Mouse (Mus musculus) MEL (cell line): ENCODE measurements around the gene Rpa3. TPM values are rescaled to one million over a fixed set of nuclear protein-coding genes. Genes with fewer than 3 reads are reported as not detected.
A peak's percentile ranks its signal among the peaks of the same experiment; 100 is the strongest.

Experiments
- DNase-seq: peaks from one replicate; pipeline ENCODE4 v3.0.0; 2011; ENCODE audit warnings: low read depth, low spot score
- H3K27ac ChIP-seq: 2 replicates; pipeline ENCODE4 v1.5.1; 2012; ENCODE audit warnings: low read depth, mild to moderate bottlenecking, control low read depth, low read length, moderate library complexity; ENCODE audit not compliant: control insufficient read depth
- H3K27me3 ChIP-seq, 2 experiments: fragments of 150-350 bp in 1 of 2; sonication (generic) in 1 of 2; 2 replicates each; pipeline ENCODE4 v1.6.1; 2012; ENCODE audit warnings: low read length in 2 of 2, mild to moderate bottlenecking in 2 of 2, improper control_type of control experiment in 1 of 2, moderate library complexity in 1 of 2; ENCODE audit not compliant: insufficient read depth in 2 of 2, control insufficient read depth in 1 of 2
- H3K36me3 ChIP-seq, 2 experiments: 2 replicates each; pipeline ENCODE4 v1.6.1; 2012 to 2014; ENCODE audit warnings: low read length in 2 of 2, improper control_type of control experiment in 1 of 2, inconsistent platforms in 1 of 2, mild to moderate bottlenecking in 1 of 2; ENCODE audit not compliant: insufficient read depth in 2 of 2, control insufficient read depth in 1 of 2
- H3K4me1 ChIP-seq, 2 experiments: fragments of 150-350 bp in 1 of 2; sonication (generic) in 1 of 2; 2 replicates each; pipeline ENCODE4 v1.6.1; 2012; ENCODE audit warnings: low read length in 2 of 2, improper control_type of control experiment in 1 of 2, mild to moderate bottlenecking in 1 of 2; ENCODE audit not compliant: insufficient read depth in 2 of 2, control insufficient read depth in 1 of 2
- H3K4me3 ChIP-seq, 2 experiments: fragments of 150-350 bp in 1 of 2; sonication (generic) in 1 of 2; 2 replicates each; pipeline ENCODE4 v1.5.1; 2012; ENCODE audit warnings: low read depth in 2 of 2, low read length in 2 of 2, mild to moderate bottlenecking in 2 of 2, moderate library complexity in 2 of 2, control low read depth in 1 of 2, improper control_type of control experiment in 1 of 2; ENCODE audit not compliant: control insufficient read depth in 1 of 2, insufficient read depth in 1 of 2
- H3K79me2 ChIP-seq: 2 replicates; pipeline ENCODE4 v1.6.1; 2012; ENCODE audit warnings: mild to moderate bottlenecking, low read length, moderate library complexity; ENCODE audit not compliant: control insufficient read depth, poor library complexity, insufficient read depth
- H3K9ac ChIP-seq: 2 replicates; pipeline ENCODE4 v1.6.1; 2012; ENCODE audit warnings: low read depth, mild to moderate bottlenecking, control low read depth, low read length, moderate library complexity; ENCODE audit not compliant: control insufficient read depth, poor library complexity, severe bottlenecking
- H3K9me3 ChIP-seq: fragments of 150-350 bp; sonication (generic); replicated peaks from 2 replicates; pipeline ENCODE4 v1.6.1; 2012; ENCODE audit warnings: mild to moderate bottlenecking, low read length, improper control_type of control experiment, moderate library complexity; ENCODE audit not compliant: insufficient read depth
- BHLHE40 ChIP-seq: IDR thresholded peaks from 2 replicates; pipeline ENCODE4 v1.6.1; 2012; ENCODE audit warnings: low read depth, mild to moderate bottlenecking, inconsistent platforms, low read length, improper control_type of control experiment, borderline replicate concordance
- E2F4 ChIP-seq: IDR thresholded peaks from 2 replicates; pipeline ENCODE4 v1.6.1; 2011; ENCODE audit warnings: low read depth, low read length, improper control_type of control experiment, borderline replicate concordance
- ELF1 ChIP-seq: IDR thresholded peaks from 2 replicates; pipeline ENCODE4 v1.6.1; 2014; ENCODE audit warnings: low read depth, mild to moderate bottlenecking, inconsistent platforms, low read length, improper control_type of control experiment, moderate library complexity
- ETS1 ChIP-seq: IDR thresholded peaks from 2 replicates; pipeline ENCODE4 v1.6.1; 2012; ENCODE audit warnings: low read depth, mild to moderate bottlenecking, inconsistent platforms, low read length, improper control_type of control experiment, moderate library complexity
- GABPA ChIP-seq: IDR thresholded peaks from 2 replicates; pipeline ENCODE4 v1.6.1; 2012; ENCODE audit warnings: low read depth, mild to moderate bottlenecking, inconsistent platforms, low read length, improper control_type of control experiment, moderate library complexity
- JUND ChIP-seq: IDR thresholded peaks from 2 replicates; pipeline ENCODE4 v1.6.1; 2011; ENCODE audit warnings: low read depth, mild to moderate bottlenecking, improper control_type of control experiment, low read length
- KAT2A ChIP-seq: conservative IDR thresholded peaks from 2 replicates; pipeline ENCODE4 v1.6.1; 2012; ENCODE audit warnings: low read depth, low read length, improper control_type of control experiment, inconsistent platforms
- MAX ChIP-seq: IDR thresholded peaks from 2 replicates; pipeline ENCODE4 v1.6.1; 2011; ENCODE audit warnings: low read length, improper control_type of control experiment
- MAZ ChIP-seq: IDR thresholded peaks from 2 replicates; pipeline ENCODE4 v1.6.1; 2012; ENCODE audit warnings: low read depth, mild to moderate bottlenecking, inconsistent platforms, low read length, improper control_type of control experiment
- MXI1 ChIP-seq: IDR thresholded peaks from 2 replicates; pipeline ENCODE4 v1.6.1; 2011; ENCODE audit warnings: mild to moderate bottlenecking, low read depth, low read length, improper control_type of control experiment
- MYB ChIP-seq: IDR thresholded peaks from 2 replicates; pipeline ENCODE4 v1.6.1; 2011; ENCODE audit warnings: mild to moderate bottlenecking, low read depth, low read length, improper control_type of control experiment
- NELFE ChIP-seq: IDR thresholded peaks from 2 replicates; pipeline ENCODE4 v1.6.1; 2011; ENCODE audit warnings: low read depth, low read length, improper control_type of control experiment
- POLR2AphosphoS5 ChIP-seq: IDR thresholded peaks from 2 replicates; pipeline ENCODE4 v1.6.1; 2012; ENCODE audit warnings: low read depth, borderline replicate concordance, mild to moderate bottlenecking, inconsistent platforms, low read length, moderate library complexity, mixed read lengths
- RCOR1 ChIP-seq: IDR thresholded peaks from 2 replicates; pipeline ENCODE4 v1.6.1; 2012; ENCODE audit warnings: low read depth, mild to moderate bottlenecking, inconsistent platforms, low read length, improper control_type of control experiment
- TCF12 ChIP-seq: IDR thresholded peaks from 2 replicates; pipeline ENCODE4 v1.6.1; 2014; ENCODE audit warnings: low read depth, mild to moderate bottlenecking, inconsistent platforms, low read length, improper control_type of control experiment, moderate library complexity
- UBTF ChIP-seq: IDR thresholded peaks from 2 replicates; pipeline ENCODE4 v1.6.1; 2012; ENCODE audit warnings: low read depth, mild to moderate bottlenecking, inconsistent platforms, low read length, improper control_type of control experiment, moderate library complexity, borderline replicate concordance; ENCODE audit not compliant: insufficient read depth
- polyA plus RNA-seq, 2 experiments: library from polyadenylated mRNA; stranded (reverse) in 1 of 2; unstranded in 1 of 2; fragments of >175 nt in 1 of 2; fragments of >200 nt in 1 of 2; gene quantifications; 2 replicates each; pipeline versions ENCODE4 v1.2.1 to v1.2.4; 2012; ENCODE audit warnings: low replicate concordance in 2 of 2, low read depth in 1 of 2; ENCODE audit not compliant: insufficient read length in 2 of 2, insufficient read depth in 1 of 2, missing spikeins in 1 of 2
- total RNA-seq: library from RNA; depleted of rRNA; stranded (reverse); fragments of 300-350 nt; gene quantifications from 2 replicates; pipeline ENCODE4 v1.2.3, GENCODE M21; 2012

Rpa3 gene
- total and polyA plus RNA-seq, 3 experiments, result 78.2 to 80.9 TPM; not detected in 1

GRCm38 (mm10) chr6:8259004-8259666 is at the start of gene Rpa3, which contains the start of the genes Umad1 and Gm45062 (continued):
- peak; percentile 10; the same call in 1 of the 2 replicates for TF ChIP-seq TCF12
- peak; percentile 43; the same call in 1 of the 2 replicates for TF ChIP-seq KAT2A
- no peak for TF ChIP-seq RCOR1
- 0 out of 2 replicates have a peak, but pooled peaks have one; percentile 59 for TF ChIP-seq MAX

- no peaks in the 10 kb centered on the region for H3K79me2 ChIP-seq
- no peak overlapping the region for H3K4me3 ChIP-seq
- TF ChIP-seq ETS1 (no peak), KAT2A (no peak)
- no peaks in the 10 kb centered on the region for H3K9me3 ChIP-seq
- no peak overlapping the region for H3K27ac ChIP-seq
- no peak for DNase-seq
- no peaks in the 10 kb centered on the region for H3K36me3 ChIP-seq
- no peak overlapping the region for H3K9ac ChIP-seq
- no peaks in the 10 kb centered on the region for H3K27me3 ChIP-seq
- H3K4me1 ChIP-seq, result no peaks in the 10 kb centered on the region
These were observed 49.2 kb upstream of the Rpa3 start for GRCm38 (mm10) chr6:8307878-8308775.

- H3K4me3 ChIP-seq, result no peak overlapping the region
- DNase-seq, result peak; percentile 27
These were observed 40.3 kb upstream of the Rpa3 start for GRCm38 (mm10) chr6:8299066-8299863.

More at GRCm38 (mm10) chr6:8299066-8299863, 40.3 kb upstream of the Rpa3 start:
- no peaks in the 10 kb centered on the region for H3K9me3 ChIP-seq
- H3K79me2 ChIP-seq, result no peaks in the 10 kb centered on the region
- H3K36me3 ChIP-seq, result no peaks in the 10 kb centered on the region
- no peak overlapping the region for H3K27ac ChIP-seq
- TF ChIP-seq MYB, result no peak
- no peak for TF ChIP-seq KAT2A
- no peak for TF ChIP-seq GABPA
- no peak for TF ChIP-seq NELFE
- no peak for TF ChIP-seq POLR2AphosphoS5
- TF ChIP-seq ELF1, result no peak
- no peak for TF ChIP-seq MAX
- TF ChIP-seq UBTF, result no peak
- TF ChIP-seq JUND, result no peak
- no peak for TF ChIP-seq BHLHE40
- TF ChIP-seq MAZ, result no peak
- TF ChIP-seq MXI1, result no peak
- no peak for TF ChIP-seq E2F4
- TF ChIP-seq RCOR1, result no peak
- no peaks in the 10 kb centered on the region for H3K27me3 ChIP-seq
- H3K4me1 ChIP-seq, result no peaks in the 10 kb centered on the region
- H3K9ac ChIP-seq, result no peak overlapping the region
